Mouse (Mus musculus) adrenal gland, postnatal 0 days (tissue): ENCODE measurements around the gene Sh2d3c. TPM values are rescaled to one million over a fixed set of nuclear protein-coding genes. Genes with fewer than 3 reads are reported as not detected.

Source experiments
- microRNA-seq: library from miRNA; unstranded; fragments of <30 nt; microRNA quantifications from one replicate; pipeline ENCODE4, GENCODE M21; 2016; ENCODE audit warnings: borderline replicate concordance; ENCODE audit not compliant: insufficient number of aligned reads
- polyA plus RNA-seq: library from polyadenylated mRNA; unstranded; fragments of >200 nt; fragmentation: Nextera tagmentation; extraction: Ambion mirVana; gene quantifications from 2 replicates; pipeline ENCODE4 v1.2.1, GENCODE M21; 2015

Gene Sh2d3c
- polyA plus RNA-seq = 23.3 and 23.8 TPM in 2 replicates

GRCm38 (mm10) chr2:32720681-32721229 lies at the start of gene Sh2d3c:
Gene Sh2d3c, plus strand, starts transcription at chr2:32721055.

DNA sequence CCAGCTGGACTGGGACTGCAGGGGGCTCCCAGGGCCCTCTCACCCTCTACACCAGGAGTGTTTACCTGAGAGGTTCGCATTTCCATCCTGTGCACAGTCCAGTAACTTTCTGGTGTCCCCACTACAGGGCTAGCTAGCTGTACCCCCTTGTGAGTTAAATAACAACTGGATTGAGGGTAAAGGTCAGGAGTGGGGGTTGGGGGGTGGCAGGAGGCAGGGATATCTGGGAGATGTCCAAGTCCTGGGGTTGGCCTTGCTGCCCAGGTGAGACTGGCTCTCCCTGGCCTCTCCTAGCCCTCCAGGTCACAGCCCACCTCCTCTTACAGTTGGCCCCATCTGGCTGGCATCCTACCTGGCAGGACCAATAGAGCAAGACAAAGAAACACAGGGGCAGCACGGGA lies 16.8 kb upstream of the Sh2d3c start, which contains the start of gene Fpgs:
Gene Fpgs, minus strand, starts transcription at position 125 of the 401 bp plus-strand sequence.

DNA sequence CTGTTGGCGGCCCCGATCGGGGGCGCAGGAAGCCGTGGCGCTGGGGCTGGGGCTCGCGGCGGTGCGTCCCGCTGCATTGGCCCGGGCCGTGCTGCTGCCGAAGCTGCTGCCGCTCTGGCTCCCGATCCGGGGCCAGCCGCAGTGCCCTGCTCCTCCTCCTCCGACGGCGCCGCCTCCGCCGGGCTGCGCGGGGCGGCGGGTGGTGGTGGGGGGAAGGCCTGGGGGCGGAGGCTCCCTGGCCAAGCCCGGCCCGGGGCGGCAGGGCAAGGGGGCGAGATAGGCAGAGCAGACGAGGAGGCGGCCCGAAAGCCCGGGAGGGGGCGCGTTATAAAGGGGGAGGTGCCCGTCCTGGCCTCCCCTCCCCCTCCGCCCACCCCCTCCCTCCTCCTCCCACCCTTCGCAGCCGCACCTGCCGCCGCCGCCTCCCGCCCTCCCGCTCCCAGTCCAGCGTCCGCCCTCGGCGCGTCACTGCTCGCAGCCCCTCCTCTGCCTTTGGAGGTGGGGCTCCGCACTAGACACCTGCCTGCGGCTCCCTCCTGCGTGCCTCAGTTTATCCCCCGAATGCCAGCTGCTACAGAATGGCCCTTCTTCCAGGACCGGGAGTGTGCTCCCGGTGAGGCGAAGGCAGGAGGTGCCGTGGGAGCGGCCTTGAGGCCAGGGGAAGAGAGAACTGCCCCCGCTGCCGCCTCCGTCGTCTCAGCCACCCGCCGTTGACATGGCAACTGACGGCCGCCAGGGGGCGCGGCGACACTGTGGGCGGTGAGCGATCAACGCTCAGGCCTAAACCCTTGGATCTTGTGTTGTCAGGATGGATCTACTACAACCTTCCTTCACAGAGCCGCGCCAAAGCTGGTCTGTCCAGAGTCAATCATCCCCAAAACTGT lies 7.7 kb upstream of the Sh2d3c start, which contains the start of gene Cdk9:
Gene Cdk9, minus strand, starts transcription at position 143 of the 884 bp plus-strand sequence.

GRCm38 (mm10) chr2:32740916-32741272 lies 20.0 kb downstream of the Sh2d3c start, which contains the start of gene 6330409D20Rik:
Gene 6330409D20Rik, minus strand, starts transcription at chr2:32741016.

DNA sequence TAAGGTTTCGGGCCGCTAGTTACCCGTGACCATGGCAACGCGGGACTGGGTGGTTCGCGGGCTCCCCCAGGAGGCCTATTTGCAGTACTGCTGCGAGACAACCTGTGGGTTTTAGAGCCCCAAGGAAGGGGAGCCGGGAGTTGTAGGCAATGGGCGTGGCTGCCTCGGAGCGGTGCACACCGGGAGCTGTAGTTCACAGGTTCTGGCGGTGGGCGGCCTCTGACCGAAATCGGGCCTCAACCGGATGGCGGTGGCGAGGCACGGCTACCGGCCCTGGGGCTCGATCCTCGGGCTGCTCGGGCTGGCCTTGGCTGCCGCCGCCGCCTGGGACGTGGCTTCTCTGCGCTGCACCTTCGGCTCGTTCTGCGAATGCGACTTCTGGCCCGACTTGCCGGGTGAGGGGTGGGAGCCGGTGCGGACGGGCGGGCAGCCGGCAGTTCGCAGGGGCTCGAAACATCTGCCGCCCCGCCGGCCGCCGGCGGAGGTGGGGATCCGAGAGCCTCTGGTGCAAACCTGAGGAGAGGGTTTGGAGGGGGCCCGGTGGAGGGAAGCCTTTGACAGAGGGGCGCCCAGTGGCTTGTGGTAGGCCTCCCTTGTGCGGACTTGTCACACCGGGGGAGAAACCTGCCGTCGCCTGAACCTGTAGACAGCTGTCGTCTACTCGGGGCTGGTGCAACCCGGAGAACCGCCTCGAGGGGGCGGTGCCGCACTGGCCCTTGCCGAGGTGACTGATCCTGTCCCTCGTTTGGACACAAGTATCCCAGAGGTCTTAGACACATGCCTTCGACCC lies 36.4 kb downstream of the Sh2d3c start, which contains the start of gene Tor2a:
Gene Tor2a, plus strand, starts transcription at position 179 of the 790 bp plus-strand sequence.

GRCm38 (mm10) chr2:32775359-32776074 lies 54.7 kb downstream of the Sh2d3c start, which contains the start of the genes Ttc16 and Ptrh1:
Gene Ttc16, minus strand, starts transcription at chr2:32775633.
Gene Ptrh1, plus strand, starts transcription at chr2:32775786.

DNA sequence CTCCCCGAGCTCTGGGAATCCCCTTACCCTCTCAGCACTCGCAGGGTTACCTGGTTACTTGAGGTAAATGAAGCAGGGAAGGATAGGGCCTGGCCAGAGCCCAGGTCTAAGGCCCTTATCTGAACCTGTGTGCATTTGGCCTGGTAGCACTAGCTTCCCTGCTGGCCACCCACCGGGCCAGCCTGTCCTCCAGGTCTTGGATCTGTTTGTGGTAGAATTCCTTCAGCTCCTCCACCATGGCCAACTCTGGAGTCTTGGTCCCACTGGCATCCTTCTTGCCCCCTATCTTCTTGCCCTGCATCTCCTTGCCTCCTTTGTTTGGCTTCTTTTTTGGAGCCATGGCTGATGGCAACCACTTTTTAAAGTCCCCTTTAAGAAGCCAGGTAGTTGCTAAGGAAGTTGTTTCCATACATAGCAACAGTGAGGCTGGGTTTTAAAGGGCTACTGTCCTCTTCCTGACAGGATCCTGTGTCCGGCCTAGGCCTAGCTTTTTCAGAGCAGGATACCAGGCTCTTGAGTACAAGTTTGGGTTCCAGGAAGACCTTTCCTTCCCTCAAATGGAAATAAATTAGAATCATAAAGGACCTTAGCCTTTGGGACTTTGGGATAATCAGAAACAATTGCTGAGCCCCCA lies 63.3 kb downstream of the Sh2d3c start, which contains the start of gene Cfap157:
Gene Cfap157, minus strand, starts transcription at position 381 of the 634 bp plus-strand sequence.

Small RNA genes lying within 50 kb of the gene (microRNA-seq; reads per million reads assigned to microRNA genes)
- not detected for gene Gm47291
- gene Mir2861 = not detected
- gene Mir3960 = not detected
- not detected for gene Mir8093

Other genes starting within 250 kb of the Sh2d3c start
- 12.2 and 13.5 TPM in 2 replicates for gene Fam102a, start 185.7 kb upstream of the Sh2d3c start, polyA plus RNA-seq
- 84.7 and 92.7 TPM in 2 replicates for gene Dpm2, start 150.2 kb upstream of the Sh2d3c start, polyA plus RNA-seq
- 0.23 and 0.30 TPM in 2 replicates for gene Pip5kl1, start 146.3 kb upstream of the Sh2d3c start, polyA plus RNA-seq
- 0.14 and 0.32 TPM in 2 replicates for gene 9430097D07Rik, start 145.4 kb upstream of the Sh2d3c start, polyA plus RNA-seq
- gene St6galnac4, start 134.0 kb upstream of the Sh2d3c start, polyA plus RNA-seq = 10.8 and 12.2 TPM in 2 replicates
- gene St6galnac6, start 121.3 kb upstream of the Sh2d3c start, polyA plus RNA-seq = 21.6 and 31.5 TPM in 2 replicates
- 41.5 and 46.4 TPM in 2 replicates for gene Ak1, start 99.3 kb upstream of the Sh2d3c start, polyA plus RNA-seq
- 48.8 and 66.6 TPM in 2 replicates for gene Eng, start 74.5 kb upstream of the Sh2d3c start, polyA plus RNA-seq
- 18.9 and 30.7 TPM in 2 replicates for gene Fpgs, start 16.9 kb upstream of the Sh2d3c start, polyA plus RNA-seq
- 68.7 and 83.3 TPM in 2 replicates for gene Cdk9, start 8.0 kb upstream of the Sh2d3c start, polyA plus RNA-seq
- gene 6330409D20Rik, start 20.0 kb downstream of the Sh2d3c start, polyA plus RNA-seq = 0.61 and 0.76 TPM in 2 replicates
- gene Tor2a, start 36.2 kb downstream of the Sh2d3c start, polyA plus RNA-seq = 36.1 and 50.2 TPM in 2 replicates
- gene Ttc16, start 54.6 kb downstream of the Sh2d3c start, polyA plus RNA-seq = 0.07 TPM in 1 of 2 replicates, not detected in the other
- 2.3 and 3.2 TPM in 2 replicates for gene Ptrh1, start 54.7 kb downstream of the Sh2d3c start, polyA plus RNA-seq
- gene Cfap157, start 63.4 kb downstream of the Sh2d3c start, polyA plus RNA-seq = 0.11 TPM in 1 of 2 replicates, not detected in the other
- gene Stxbp1, start 126.2 kb downstream of the Sh2d3c start, polyA plus RNA-seq = 24.2 and 45.3 TPM in 2 replicates
- gene Fam129b, start 155.1 kb downstream of the Sh2d3c start, polyA plus RNA-seq = 22.0 and 34.5 TPM in 2 replicates
- 137 and 195 TPM in 2 replicates for gene Rpl12, start 240.5 kb downstream of the Sh2d3c start, polyA plus RNA-seq
- 8.5 and 8.9 TPM in 2 replicates for gene Lrsam1, start 240.6 kb downstream of the Sh2d3c start, polyA plus RNA-seq